Mouse (Mus musculus) bone marrow macrophage, adult 2 months (primary cell): ENCODE data around the gene Pmvk.

Experiments used
- CTCF ChIP-seq: IDR thresholded peaks from 2 replicates; pipeline ENCODE4 v1.5.1; 2012; ENCODE audit warnings: low read depth, mild to moderate bottlenecking, low read length, moderate library complexity
- POLR2A ChIP-seq: IDR thresholded peaks from 2 replicates; pipeline ENCODE4 v1.6.1; 2012; ENCODE audit warnings: mild to moderate bottlenecking, low read depth, low read length, borderline replicate concordance

GRCm38 (mm10) chr3:89486111-89486510 is 31.8 kb downstream of the Pmvk start:
- TF ChIP-seq CTCF (no peak), POLR2A (no peak)
